Mouse (Mus musculus) brain, embryonic 14.5 days (tissue): ENCODE measurements around the gene Dkk3.

Experiments
- CTCF ChIP-seq: fragments of 200-500 bp; IDR thresholded peaks from 2 replicates; pipeline ENCODE4 v1.5.1; 2012; ENCODE audit warnings: inconsistent platforms, mild to moderate bottlenecking, moderate library complexity, borderline replicate concordance; ENCODE audit not compliant: insufficient read depth, insufficient read length; ENCODE audit errors: extremely low read depth
- POLR2A ChIP-seq: fragments of 200-500 bp; IDR thresholded peaks from 2 replicates; pipeline ENCODE4 v1.6.1; 2012; ENCODE audit warnings: mild to moderate bottlenecking, inconsistent platforms, borderline replicate concordance; ENCODE audit not compliant: poor library complexity, insufficient read depth, insufficient read length, severe bottlenecking; ENCODE audit errors: extremely low read depth

DNA sequence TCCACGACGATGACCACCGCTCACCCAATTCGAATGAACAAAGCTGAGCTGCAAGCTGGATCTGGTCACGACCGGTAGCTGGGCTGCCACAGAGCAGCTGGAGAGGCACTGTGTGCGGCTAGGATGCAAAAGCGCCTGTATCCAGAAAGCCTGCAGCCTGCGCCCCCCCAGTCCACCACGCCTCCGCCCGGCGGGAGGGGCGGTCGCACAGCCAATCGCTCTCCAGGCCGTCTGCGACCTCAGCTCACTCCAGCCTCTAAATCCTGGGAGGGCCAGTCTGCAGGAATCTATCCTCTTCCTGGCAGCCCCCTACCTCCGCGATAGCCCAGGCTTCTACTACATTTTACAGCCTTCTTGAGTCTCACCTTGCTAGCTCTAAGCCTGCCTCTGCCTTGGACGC, at the start of gene Dkk3:
- TF ChIP-seq CTCF (no peak), POLR2A (no peak)
